Mouse (Mus musculus) adipocyte (in vitro differentiated cells): ENCODE measurements at regions not wholly inside any gene's neighbourhood (a gene's known extent, or its start where the extent isn't known, plus 50 kb on each side); places are given as distances from the start of the nearest gene placed in this dataset.

ENCODE experiments used
- DNase-seq: peaks from one replicate; pipeline ENCODE4 v3.0.0-alpha.2; 2016; ENCODE audit warnings: low spot score

DNA sequence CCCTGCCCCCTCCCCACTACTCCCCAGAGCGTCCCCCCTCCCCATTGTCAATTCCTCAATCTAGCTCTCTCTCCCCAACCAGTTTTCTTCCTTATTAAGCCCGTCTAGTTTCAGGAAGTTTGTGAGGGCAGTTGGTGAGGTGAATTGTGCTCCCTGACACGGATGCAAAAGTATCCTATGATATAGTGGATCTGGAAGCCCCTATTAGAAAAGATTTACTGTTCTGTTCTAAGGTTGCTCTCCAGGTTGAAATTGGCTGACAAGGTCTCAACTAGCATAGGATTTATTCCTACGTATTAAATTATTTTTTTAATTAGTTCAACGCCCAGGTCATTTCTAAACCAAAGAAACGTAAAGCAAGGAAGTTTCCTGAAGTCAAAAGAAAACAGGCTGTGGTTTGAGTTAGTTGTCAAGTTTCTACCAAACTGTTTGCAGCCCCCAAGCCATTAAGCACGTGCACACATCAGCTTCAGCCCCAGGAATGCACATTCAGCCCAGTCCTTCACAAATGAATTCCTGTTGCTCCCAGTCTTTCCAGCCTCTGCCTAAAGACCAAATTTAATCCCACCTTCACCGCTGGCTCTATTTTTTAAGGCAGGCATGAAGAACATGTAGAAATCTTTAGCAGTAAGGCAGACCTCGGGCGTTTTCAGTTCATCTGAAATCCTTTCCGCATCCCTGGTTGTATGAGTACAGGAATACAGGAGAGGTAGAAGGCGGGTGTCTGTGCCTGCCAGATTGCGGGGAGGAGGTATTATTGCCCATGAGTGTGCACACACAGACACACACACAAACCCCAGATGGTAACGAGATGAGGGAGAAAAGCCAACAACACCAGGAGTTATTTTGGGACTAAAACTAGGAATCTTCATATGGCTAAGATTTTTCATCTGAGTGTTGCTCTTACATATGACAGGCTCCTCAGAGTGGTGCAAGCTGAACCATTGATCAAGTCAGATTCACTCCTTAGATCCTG lies 375.5 kb downstream of the Nuf2 start:
- no peak for DNase-seq

DNA sequence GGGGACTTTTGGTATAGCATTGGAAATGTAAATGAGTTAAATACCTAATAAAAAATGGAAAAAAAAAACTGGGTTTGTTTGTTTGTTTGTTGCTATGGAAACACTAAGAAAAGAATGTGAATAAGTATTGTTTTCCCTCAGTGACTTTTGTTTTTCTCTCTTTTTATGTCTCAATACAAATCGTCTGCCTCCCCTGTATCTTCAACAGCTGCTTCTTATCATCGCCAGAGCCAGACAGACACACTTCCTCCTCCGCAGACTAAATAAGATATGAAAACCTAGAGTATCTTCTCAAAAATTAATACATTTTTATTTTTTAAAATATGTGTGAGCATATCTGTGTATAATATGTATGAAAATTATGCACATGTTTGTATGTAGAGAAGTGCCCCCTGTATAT lies 389.0 kb downstream of the Nuf2 start:
- DNase-seq, result no peak

GRCm38 (mm10) chr1:169140056-169140455 lies 391.2 kb downstream of the Nuf2 start:
- DNase-seq, result no peak

GRCm38 (mm10) chr1:169139507-169139906 lies 391.8 kb downstream of the Nuf2 start:
- DNase-seq, result peak; percentile 45

DNA sequence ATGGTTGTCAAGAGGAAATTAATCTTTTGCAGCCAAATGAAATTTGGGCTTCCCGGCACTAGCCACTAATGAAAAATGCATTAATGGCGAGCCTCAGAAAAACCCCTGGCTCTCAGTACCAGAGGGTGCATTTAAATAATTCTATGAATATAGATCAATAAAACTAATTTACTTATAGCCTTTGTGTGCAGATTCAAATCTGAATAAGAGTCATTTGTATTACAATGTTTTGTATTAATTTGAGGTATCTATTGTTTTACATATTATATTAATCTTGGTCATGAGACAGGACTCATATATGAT lies 392.1 kb downstream of the Nuf2 start:
- DNase-seq, result no peak

DNA sequence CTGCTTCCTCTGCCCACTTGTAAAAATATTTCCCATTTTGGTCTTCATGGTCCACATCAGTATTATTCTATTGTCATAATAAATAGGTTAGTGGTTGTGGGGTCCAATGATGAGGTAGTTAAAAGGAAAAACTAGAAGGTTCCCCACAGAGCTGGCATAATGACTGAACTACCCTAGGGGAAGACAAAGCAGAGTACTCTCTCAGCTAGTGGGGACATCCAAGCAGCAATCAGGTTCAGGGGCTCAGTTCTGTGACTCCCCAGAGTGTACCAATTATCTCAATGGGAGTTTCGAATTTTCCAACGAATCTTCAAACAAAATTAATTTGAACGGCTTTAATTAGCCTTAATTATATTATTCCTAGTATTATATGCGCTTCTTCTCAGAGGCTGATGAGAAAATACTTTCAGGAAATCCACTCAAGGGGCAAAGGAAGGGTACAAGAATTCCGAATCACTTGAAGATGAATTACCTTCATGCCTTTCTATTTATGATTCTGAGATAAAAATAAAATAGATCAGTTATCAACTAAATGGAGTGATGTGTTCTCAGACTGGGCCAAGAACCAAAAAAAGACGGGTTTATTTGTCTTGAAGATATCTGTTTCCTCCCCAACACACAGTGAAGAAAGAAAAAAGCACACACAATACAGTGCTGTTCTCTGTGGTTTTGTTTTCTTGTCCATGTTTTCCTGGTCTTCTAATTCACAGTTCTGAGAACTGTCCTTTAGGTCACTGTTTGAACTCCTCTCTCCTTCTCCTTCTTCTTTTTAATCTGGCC lies 392.7 kb downstream of the Nuf2 start:
- no peak for DNase-seq

DNA sequence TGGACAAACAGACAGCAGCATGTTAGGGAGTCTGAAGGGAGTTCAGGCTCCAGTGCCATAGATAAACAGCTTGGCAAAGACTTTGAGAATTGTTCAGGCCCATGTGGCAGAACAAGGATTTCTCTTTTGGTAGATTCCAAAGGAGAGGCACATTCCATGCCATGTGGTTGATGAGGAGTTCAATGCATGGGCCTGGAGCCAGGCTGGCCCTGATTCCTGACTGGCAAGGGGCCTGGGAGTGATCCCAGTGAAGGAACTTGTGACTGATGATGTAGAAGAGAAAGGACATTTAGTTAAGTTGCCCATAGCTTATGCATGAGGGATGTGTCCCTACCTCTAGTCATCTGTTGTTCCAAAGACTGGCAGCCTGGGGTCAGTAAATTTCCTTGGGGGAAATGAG lies 395.7 kb downstream of the Nuf2 start:
- no peak for DNase-seq

- DNase-seq, result no peak
Observed at GRCm38 (mm10) chr1:169103669-169104068, 427.6 kb downstream of the Nuf2 start.

GRCm38 (mm10) chr1:169103113-169103512 lies 428.2 kb downstream of the Nuf2 start:
- DNase-seq, result peak; percentile 17

DNA sequence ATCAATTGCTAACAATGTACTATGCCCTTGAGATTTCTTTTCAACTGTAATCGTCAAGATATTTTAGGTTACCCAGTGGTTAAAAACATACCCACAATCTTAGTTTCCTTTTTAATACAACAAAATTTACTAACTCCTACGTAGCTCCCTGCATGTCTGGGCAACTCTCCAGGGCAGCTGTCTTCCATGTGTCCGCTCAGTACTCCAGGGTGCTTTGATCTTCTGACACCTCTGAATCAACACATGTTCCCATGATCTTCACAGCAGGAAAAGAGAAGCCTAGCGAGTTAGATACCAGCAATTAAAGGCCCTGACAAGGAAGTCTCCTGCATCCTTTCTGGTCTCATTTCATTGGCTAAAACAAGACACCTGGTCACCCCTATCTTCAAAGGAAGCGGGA lies 432.0 kb downstream of the Nuf2 start:
- no peak for DNase-seq

- DNase-seq, result no peak
Observed at GRCm38 (mm10) chr1:169096737-169097136, 434.5 kb downstream of the Nuf2 start.

DNA sequence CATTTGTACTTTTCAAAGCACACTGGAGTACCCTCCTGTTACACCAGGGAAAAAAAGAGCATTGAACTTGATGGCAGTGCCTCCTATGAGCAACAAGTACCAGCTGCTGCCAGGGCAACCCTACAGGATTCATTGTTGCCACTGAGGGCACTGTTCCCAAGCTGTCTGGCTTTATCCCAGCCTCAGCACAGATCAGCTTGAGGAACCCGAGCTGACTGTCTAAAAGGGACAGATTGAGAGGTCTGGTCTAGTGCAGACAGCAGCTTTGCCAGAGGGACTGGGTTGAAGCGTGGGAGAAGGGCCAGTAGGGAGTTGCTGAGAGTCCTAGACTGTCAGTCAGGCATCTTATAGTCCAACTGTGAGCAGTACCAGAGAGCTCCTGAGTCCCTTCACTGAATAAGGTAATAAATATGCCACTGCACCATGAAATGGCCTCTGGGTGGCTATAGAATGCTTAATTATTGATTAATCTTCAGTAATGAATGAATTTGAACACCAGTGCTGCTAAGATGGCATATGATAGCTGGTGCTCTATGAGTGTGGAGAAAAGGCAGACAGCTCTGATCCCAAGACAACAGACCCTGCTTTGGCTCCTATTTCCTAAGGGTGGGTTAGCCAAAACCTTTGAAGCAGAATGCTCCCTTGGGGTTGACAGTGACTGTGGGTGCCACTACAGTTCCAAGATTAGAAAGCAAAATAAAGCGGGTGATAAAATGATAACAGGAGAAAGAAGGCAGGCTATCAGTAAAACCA lies 437.5 kb downstream of the Nuf2 start:
- DNase-seq, result peak; percentile 7

- no peak for DNase-seq
Observed at GRCm38 (mm10) chr1:169086032-169086431, 445.2 kb downstream of the Nuf2 start.

GRCm38 (mm10) chr1:169080686-169081085 lies 450.6 kb downstream of the Nuf2 start:
- no peak for DNase-seq

GRCm38 (mm10) chr1:169077228-169077627 lies 454.0 kb downstream of the Nuf2 start:
- DNase-seq, result no peak

GRCm38 (mm10) chr1:169076006-169076405 lies 455.3 kb downstream of the Nuf2 start:
- no peak for DNase-seq

- no peak for DNase-seq
Observed at GRCm38 (mm10) chr1:169071366-169071765, 459.9 kb downstream of the Nuf2 start.

DNA sequence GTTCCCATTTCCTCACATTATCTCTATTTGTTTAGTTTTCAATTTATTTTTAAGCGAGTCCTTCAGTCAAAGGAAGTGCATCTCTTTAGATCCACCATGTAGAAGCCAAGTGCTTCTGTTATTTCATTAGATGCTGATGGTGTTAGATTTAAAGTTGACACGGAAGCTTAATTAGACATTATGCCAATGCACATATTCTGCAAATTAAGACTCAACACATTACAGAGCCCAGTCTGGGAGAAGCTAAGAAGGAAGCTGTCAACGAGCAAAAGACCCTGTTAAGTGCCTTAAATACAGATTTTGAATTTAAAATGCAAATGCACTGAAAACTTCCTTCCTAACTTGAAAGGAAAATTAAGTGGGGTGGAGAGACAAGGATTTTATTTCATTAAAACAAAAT lies 461.6 kb downstream of the Nuf2 start:
- DNase-seq, result no peak

- DNase-seq, result no peak
Observed at GRCm38 (mm10) chr1:169066795-169067194, 464.5 kb downstream of the Nuf2 start.

DNA sequence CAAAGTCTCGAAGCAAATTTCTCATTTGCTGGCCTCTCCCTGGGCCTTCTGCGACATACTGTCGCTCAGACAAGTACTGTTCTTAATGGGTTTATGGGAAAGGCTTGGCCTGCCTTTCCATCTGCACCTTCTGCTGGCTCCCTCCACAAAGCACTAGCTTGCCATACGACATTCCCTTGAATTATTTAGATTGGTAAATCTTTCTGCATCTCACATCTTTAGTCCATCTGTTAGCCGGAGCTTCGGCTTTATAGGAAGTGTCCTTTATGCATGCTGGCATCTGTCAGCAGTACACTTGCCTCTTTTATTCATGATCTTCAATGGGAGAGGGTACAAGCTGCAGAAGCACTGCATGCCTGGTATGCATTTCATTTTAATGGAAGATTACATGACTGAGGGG lies 470.6 kb downstream of the Nuf2 start:
- DNase-seq, result no peak

DNA sequence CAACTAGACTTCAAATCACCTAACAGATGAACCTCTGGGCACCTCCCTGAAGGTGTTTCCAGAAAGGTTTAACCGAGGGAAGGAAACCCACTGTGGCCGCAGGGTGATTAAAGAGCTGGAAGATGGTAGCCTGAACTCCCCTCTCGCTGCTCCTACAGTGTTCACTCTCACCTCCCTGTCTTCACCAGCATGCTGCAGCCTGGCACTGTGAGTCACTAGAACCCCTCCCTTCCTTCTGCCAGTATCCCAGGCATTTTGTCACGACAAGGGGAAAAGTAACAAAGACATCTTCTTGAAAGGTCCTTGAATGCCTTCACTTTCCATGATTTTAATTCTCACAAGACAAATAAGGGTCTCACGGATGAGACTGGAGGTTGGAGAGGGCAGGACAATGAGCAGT lies 471.1 kb downstream of the Nuf2 start:
- DNase-seq, result no peak

GRCm38 (mm10) chr1:169051863-169052257 lies 479.4 kb downstream of the Nuf2 start:
- DNase-seq, result no peak
